Mouse (Mus musculus): Measurements from ENCODE around the gene Tshz3.

GRCm38 (mm10) chr7:36658331-36658730 lies 39.6 kb upstream of the Tshz3 start:
- TF ChIP-seq CTCF (IDR thresholded peaks at IDR 0.05) (no peak), EP300 (IDR thresholded peaks at IDR 0.05) (no peak)

Data from lung, postnatal 0 days (tissue).